Mouse (Mus musculus): Measurements from ENCODE around the gene Pde4c. TPM values are rescaled to one million over a fixed set of nuclear protein-coding genes. Genes with fewer than 3 reads are reported as not detected.

The Pde4c gene
- polyA plus RNA-seq, 1 experiment, result not detected

DNA sequence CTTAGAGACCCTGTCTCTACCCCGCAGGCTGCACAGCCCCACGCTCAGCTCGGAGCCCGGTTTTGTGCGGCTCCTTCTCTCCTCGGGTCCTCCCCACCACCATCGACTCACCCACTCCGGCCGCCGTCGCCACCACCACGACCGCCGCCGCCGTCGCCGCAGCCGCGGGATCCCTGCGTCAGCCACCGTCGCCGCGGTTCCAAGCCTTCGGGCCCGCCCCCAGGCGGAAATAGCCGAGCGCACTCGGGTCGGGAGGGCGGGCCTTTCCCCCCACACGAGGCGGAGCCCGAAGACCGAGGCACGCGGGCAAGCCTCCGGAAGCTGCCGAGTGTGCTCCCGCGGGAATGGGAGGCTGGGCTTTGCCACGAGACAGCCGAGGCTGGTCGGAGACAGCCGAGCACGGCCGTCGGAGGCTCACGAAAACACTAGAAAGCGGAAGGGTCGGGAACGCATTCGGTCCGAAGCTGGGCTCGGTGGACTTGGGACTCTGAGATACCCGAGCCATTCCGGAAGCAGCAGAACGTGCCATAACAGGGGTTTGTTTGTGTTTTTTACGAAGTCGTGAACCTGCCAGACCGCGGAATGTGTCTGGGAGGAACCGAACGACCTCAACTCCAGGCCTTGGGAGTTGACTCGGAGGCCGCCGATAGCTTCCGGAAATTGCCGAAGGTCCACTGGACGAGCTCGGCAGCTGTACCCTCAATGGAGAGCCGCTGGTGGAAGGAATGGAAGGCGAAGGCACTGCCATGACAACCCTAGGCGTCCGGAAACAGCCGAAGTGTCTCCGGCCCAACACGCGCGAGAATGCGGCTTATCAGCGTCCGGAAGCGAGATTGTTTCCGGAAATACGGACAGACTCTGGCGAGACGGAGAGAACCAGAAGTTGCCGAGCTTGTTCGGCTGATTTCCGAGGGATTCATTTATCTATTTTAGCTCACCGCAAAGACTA, 53.2 kb downstream of the Pde4c start, which contains the start of gene Pik3r2:
Pik3r2 (minus strand) TSS at position 218 of the 949 bp plus-strand sequence.
- TF ChIP-seq TAL1 (IDR thresholded peaks at IDR 0.05; ENCODE audit: low read length) (no peak), GATA1 (IDR thresholded peaks at IDR 0.05; ENCODE audit: low read length) (peak; percentile 87)
- Histone ChIP-seq H3K4me1 (ENCODE audit: control insufficient read depth) (peaks cover 69% of the 10 kb centered on the region), H3K9me3 (ENCODE audit: control insufficient read depth, low read length) (no peaks in the 10 kb centered on the region), H3K4me3 (replicated peaks) (peak within 1 kb of the TSS; percentile 78), H3K36me3 (ENCODE audit: control insufficient read depth) (peaks cover 60% of the 10 kb centered on the region), H3K27me3 (ENCODE audit: control insufficient read depth) (no peaks in the 10 kb centered on the region)

DNA sequence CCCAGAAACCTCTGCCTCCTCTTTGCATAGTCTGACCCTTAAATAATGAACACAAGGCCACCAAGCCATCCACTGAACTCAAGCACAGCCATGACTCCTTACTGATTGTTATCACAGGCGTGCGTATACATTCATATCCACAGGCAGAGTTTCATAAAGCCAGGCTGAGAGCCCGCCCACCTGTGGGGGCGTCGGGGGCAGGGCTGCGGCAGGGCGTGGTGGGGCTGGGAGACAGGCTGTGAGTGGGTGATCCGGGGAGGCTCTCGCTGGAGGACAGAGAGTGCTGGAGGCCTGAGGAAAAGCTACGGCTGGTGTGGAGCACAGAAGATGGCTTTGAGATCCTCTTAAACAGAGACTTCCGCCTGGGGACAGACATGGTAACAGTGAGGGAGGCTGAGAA, 56.6 kb downstream of the Pde4c start:
- no peak overlapping the region for H3K4me3 ChIP-seq (replicated peaks)
- H3K36me3 ChIP-seq (ENCODE audit: control insufficient read depth), result peaks cover 65% of the 10 kb centered on the region
- no peaks in the 10 kb centered on the region for H3K27me3 ChIP-seq (ENCODE audit: control insufficient read depth)
- TF ChIP-seq GATA1 (IDR thresholded peaks at IDR 0.05; ENCODE audit: low read length), result no peak
- TF ChIP-seq TAL1 (IDR thresholded peaks at IDR 0.05; ENCODE audit: low read length), result no peak
- no peaks in the 10 kb centered on the region for H3K9me3 ChIP-seq (ENCODE audit: control insufficient read depth, low read length)
- peaks cover 53% of the 10 kb centered on the region for H3K4me1 ChIP-seq (ENCODE audit: control insufficient read depth)

DNA sequence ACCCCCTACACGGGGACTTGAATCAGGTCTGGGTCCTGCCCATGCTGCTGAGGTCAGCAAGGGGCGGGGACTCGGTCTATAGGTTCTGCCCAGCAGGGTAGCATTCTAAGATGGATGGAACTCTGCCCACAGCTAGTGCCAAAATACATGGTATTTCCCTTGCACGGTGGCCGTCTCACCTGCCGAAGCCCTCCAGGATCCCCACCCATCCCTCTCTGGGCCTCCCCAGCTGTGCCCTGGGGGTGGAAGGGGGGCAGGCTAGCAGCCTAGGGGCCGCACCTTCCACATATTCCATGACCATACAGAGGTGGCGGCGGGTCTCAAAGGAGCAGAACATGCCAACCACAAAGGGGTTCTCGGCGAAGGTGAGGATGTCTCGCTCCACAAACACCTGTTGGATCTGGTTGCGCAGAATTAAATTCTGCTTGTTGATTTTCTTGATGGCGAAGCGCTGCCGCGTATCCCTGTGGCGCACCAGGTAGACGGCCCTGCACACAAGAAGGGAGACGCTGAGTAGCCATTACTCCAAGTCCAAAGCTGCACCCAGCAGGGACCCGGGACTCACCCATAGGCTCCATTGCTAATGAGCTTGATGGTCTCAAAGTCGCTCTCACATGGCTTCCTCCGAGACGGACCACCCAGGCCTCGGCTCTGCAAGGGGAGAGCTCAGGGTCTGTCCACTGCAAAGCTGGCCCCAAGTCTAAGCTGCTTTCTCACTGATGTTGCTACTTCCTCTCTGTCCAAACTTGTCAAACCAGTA, 63.0 kb downstream of the Pde4c start:
- Histone ChIP-seq H3K4me1 (ENCODE audit: control insufficient read depth) (peaks cover 49% of the 10 kb centered on the region), H3K36me3 (ENCODE audit: control insufficient read depth) (peaks cover 78% of the 10 kb centered on the region), H3K4me3 (replicated peaks) (no peak overlapping the region), H3K27me3 (ENCODE audit: control insufficient read depth) (no peaks in the 10 kb centered on the region), H3K9me3 (ENCODE audit: control insufficient read depth, low read length) (no peaks in the 10 kb centered on the region)
- TF ChIP-seq GATA1 (IDR thresholded peaks at IDR 0.05; ENCODE audit: low read length) (no peak), TAL1 (IDR thresholded peaks at IDR 0.05; ENCODE audit: low read length) (no peak)

DNA sequence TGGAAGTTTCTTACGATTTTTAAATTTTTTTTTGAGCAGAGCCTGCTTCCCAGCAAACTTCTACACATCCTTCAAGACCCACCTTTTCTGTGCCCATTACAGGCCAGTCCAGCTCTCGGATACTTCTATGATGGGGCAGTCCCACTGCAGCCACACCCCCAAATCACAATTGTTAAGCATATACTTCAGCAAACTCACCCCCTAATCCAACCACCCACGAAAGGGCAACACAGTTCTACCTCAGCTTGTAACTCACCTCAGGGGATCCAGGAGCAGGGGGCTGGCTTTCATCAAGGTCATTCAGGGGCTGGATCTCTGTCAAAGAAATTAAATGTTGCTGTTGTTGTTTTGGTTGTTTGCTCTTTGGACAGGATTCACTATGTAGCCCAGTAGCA, 63.5 kb downstream of the Pde4c start:
- Histone ChIP-seq H3K27me3 (ENCODE audit: control insufficient read depth) (no peaks in the 10 kb centered on the region), H3K4me1 (ENCODE audit: control insufficient read depth) (peaks cover 55% of the 10 kb centered on the region), H3K9me3 (ENCODE audit: control insufficient read depth, low read length) (no peaks in the 10 kb centered on the region), H3K4me3 (replicated peaks) (no peak overlapping the region), H3K36me3 (ENCODE audit: control insufficient read depth) (peaks cover 73% of the 10 kb centered on the region)
- no peak for TF ChIP-seq GATA1 (IDR thresholded peaks at IDR 0.05; ENCODE audit: low read length)
- no peak for TF ChIP-seq TAL1 (IDR thresholded peaks at IDR 0.05; ENCODE audit: low read length)

DNA sequence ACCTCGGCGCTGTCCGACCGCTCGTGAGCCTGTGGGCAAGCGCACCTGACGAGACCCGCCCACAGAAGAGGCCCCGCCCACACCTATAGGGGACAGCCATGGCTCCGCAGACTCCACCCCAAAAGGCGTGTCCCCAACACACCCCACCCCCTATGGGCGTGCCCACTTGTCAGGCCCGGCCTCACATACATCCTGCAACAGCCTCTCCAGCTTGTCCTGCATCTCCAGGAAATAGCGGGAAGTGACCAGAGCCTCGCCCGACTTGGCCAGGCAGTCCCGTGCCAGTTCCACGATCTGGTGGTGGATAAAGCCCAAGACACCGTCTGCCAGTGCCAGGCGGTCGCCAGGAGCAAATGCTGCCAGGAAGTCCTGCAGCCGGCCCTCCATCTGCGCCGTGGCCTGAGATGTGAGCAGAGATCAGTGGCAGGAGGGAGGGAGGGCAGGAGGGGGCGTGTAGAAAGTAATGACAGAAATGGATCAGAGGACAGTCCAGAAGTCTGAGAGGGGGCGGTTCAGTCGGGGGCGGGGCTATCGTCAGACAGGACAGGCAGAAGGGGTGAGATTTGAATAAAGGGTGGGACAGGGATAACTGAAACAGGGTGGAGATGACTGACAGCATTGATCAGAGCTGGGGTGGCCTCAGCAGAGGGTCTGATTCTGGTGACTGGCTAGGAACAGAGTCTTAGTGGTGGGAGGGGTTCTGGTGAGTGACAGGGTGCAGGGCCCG, 64.6 kb downstream of the Pde4c start:
- peaks cover 65% of the 10 kb centered on the region for H3K4me1 ChIP-seq (ENCODE audit: control insufficient read depth)
- peaks cover 7% of the 10 kb centered on the region for H3K9me3 ChIP-seq (ENCODE audit: control insufficient read depth, low read length)
- TF ChIP-seq GATA1 (IDR thresholded peaks at IDR 0.05; ENCODE audit: low read length), result no peak
- TF ChIP-seq TAL1 (IDR thresholded peaks at IDR 0.05; ENCODE audit: low read length), result no peak
- no peak overlapping the region for H3K4me3 ChIP-seq (replicated peaks)
- H3K27me3 ChIP-seq (ENCODE audit: control insufficient read depth), result peaks cover 3% of the 10 kb centered on the region; the same call in 1 of the 2 replicates
- H3K36me3 ChIP-seq (ENCODE audit: control insufficient read depth), result peaks cover 69% of the 10 kb centered on the region

DNA sequence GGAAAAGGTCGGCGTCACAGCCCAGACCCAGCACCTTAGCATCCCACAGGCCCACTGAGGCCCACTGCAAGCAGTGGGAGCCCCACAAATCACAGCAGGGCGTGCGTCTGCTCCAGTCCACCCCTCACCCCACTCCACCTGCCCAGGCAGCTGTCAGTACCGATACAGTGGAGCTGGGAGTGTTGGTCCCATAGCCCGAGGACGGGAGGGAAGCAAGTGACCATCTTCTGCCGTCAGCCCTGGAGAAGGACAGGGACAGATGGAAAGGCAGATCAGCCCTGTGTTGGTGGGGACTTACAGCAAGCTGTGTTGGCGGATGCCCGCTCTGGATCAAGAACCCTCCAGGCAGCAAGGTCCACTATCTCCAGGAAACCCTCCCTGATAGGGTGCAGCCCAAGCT, 65.5 kb downstream of the Pde4c start:
- Histone ChIP-seq H3K4me3 (replicated peaks) (no peak overlapping the region), H3K9me3 (ENCODE audit: control insufficient read depth, low read length) (peaks cover 7% of the 10 kb centered on the region), H3K4me1 (ENCODE audit: control insufficient read depth) (peaks cover 75% of the 10 kb centered on the region), H3K36me3 (ENCODE audit: control insufficient read depth) (peaks cover 59% of the 10 kb centered on the region), H3K27me3 (ENCODE audit: control insufficient read depth) (peaks cover 9% of the 10 kb centered on the region)
- TF ChIP-seq GATA1 (IDR thresholded peaks at IDR 0.05; ENCODE audit: low read length) (no peak), TAL1 (IDR thresholded peaks at IDR 0.05; ENCODE audit: low read length) (no peak)

DNA sequence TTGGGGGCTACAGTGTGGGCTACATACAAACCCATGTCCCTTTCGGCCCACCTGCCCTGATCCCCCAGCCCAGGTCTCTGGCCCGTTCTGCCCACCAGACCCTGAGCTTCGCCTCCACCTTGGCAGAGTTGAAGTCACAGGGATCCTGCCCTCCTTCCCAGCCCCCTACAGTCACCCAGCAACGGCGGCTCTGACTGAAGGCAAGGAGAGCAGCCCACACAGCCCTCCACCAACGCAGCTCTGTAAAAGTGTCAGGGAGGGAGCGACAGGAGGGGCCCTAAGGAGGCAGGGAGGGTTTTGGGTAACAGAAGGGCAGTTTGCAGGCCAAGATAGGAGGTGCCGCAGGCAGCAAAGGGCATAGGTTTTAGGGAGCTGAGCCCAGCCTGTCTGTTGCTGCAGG, 67.3 kb downstream of the Pde4c start:
- H3K4me1 ChIP-seq (ENCODE audit: control insufficient read depth), result peaks cover 82% of the 10 kb centered on the region

DNA sequence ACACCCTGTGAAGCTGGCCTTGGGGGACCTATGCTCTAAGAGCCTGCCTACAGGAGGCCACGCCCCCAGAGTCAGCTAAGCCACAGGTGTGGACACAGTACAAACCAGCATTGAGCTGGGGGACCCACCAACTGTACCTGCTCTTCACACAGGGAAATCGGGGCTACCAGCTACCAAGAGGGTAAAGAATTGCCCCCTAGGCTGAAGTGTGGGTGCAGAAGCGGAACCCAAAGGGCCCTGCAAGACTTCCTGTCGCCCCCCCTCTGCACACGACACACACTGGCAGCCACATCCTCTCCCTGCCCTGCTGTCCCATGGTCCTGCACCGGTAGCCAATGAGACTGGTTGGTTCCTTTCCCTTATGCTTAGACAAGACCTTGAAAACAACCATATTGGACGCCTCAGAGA, 67.8 kb downstream of the Pde4c start:
- Histone ChIP-seq H3K27me3 (ENCODE audit: control insufficient read depth) (peaks cover 28% of the 10 kb centered on the region), H3K36me3 (ENCODE audit: control insufficient read depth) (peaks cover 37% of the 10 kb centered on the region), H3K9me3 (ENCODE audit: control insufficient read depth, low read length) (peaks cover 7% of the 10 kb centered on the region), H3K4me3 (replicated peaks) (peak overlapping the region; percentile 72), H3K4me1 (ENCODE audit: control insufficient read depth) (peaks cover 82% of the 10 kb centered on the region)
- TF ChIP-seq GATA1 (IDR thresholded peaks at IDR 0.05; ENCODE audit: low read length), result no peak
- no peak for TF ChIP-seq TAL1 (IDR thresholded peaks at IDR 0.05; ENCODE audit: low read length)

More for the DNA sequence above, 67.3 kb downstream of the Pde4c start:
- Histone ChIP-seq H3K27me3 (ENCODE audit: control insufficient read depth) (peaks cover 24% of the 10 kb centered on the region), H3K4me3 (replicated peaks) (peak overlapping the region; percentile 72), H3K9me3 (ENCODE audit: control insufficient read depth, low read length) (peaks cover 7% of the 10 kb centered on the region), H3K36me3 (ENCODE audit: control insufficient read depth) (peaks cover 41% of the 10 kb centered on the region)
- no peak for TF ChIP-seq GATA1 (IDR thresholded peaks at IDR 0.05; ENCODE audit: low read length)
- no peak for TF ChIP-seq TAL1 (IDR thresholded peaks at IDR 0.05; ENCODE audit: low read length)

Measured in erythroblast, embryonic 14.5 days (primary cell).